Mouse (Mus musculus) layer of hippocampus, adult 9-10 months (tissue): ENCODE measurements around the gene Tmem88.

ENCODE experiments used
- DNase-seq: peaks from one replicate; pipeline ENCODE4 v3.0.0; 2022; ENCODE audit warnings: low spot score

The Tmem88 gene

GRCm38 (mm10) chr11:69379600-69379999 is 18.4 kb downstream of the Tmem88 start:
- no peak for DNase-seq

- DNase-seq = no peak
Measured at GRCm38 (mm10) chr11:69377766-69378165, 20.3 kb downstream of the Tmem88 start.

GRCm38 (mm10) chr11:69375646-69376045 is 22.4 kb downstream of the Tmem88 start:
- DNase-seq = no peak

GRCm38 (mm10) chr11:69373223-69373965 is 24.6 kb downstream of the Tmem88 start:
- DNase-seq = no peak

GRCm38 (mm10) chr11:69372780-69373170 is 25.3 kb downstream of the Tmem88 start:
- no peak for DNase-seq

- peak; percentile 84 for DNase-seq
Measured at GRCm38 (mm10) chr11:69372056-69372779, 25.8 kb downstream of the Tmem88 start.

- no peak for DNase-seq
Measured at GRCm38 (mm10) chr11:69371601-69372000, 26.4 kb downstream of the Tmem88 start.

GRCm38 (mm10) chr11:69370817-69371215 is 27.2 kb downstream of the Tmem88 start:
- DNase-seq = no peak

- no peak for DNase-seq
Measured at GRCm38 (mm10) chr11:69369990-69370816, 27.8 kb downstream of the Tmem88 start.

- DNase-seq = no peak
Measured at GRCm38 (mm10) chr11:69369215-69369989, 28.6 kb downstream of the Tmem88 start, which contains the start of gene Chd3. Gene Chd3 (minus strand): TSS chr11:69369406.

GRCm38 (mm10) chr11:69368356-69369214 is 29.4 kb downstream of the Tmem88 start:
- DNase-seq = no peak

- DNase-seq = no peak
Measured at GRCm38 (mm10) chr11:69367616-69368355, 30.2 kb downstream of the Tmem88 start.

- no peak for DNase-seq
Measured at GRCm38 (mm10) chr11:69366855-69367615, 31.0 kb downstream of the Tmem88 start.

GRCm38 (mm10) chr11:69366157-69366854 is 31.7 kb downstream of the Tmem88 start:
- DNase-seq = peak; percentile 86

GRCm38 (mm10) chr11:69365722-69366121 is 32.3 kb downstream of the Tmem88 start:
- no peak for DNase-seq

GRCm38 (mm10) chr11:69364910-69365309 is 33.1 kb downstream of the Tmem88 start:
- DNase-seq = peak; percentile 75

- DNase-seq = no peak
Measured at GRCm38 (mm10) chr11:69364376-69364775, 33.7 kb downstream of the Tmem88 start.

- DNase-seq = no peak
Measured at GRCm38 (mm10) chr11:69362479-69362878, 35.6 kb downstream of the Tmem88 start.

- no peak for DNase-seq
Measured at GRCm38 (mm10) chr11:69362021-69362420, 36.0 kb downstream of the Tmem88 start.
